Mouse (Mus musculus) neural tube, embryonic 15.5 days (tissue): ENCODE measurements around the gene Dph1. TPM values are rescaled to one million over a fixed set of nuclear protein-coding genes. Genes with fewer than 3 reads are reported as not detected.
"Not testable (repeated sequence)": the region's sequence is repeated elsewhere in the genome, so short reads cannot be mapped to it uniquely, and the experiment has no call there.

Source experiments
- ATAC-seq: fragments of 200-750 bp; cut with Nextera tagmentation; 2 replicates; pipeline ENCODE4 v1.8.0; 2017; ENCODE audit warnings: mild to moderate bottlenecking, moderate TSS enrichment, moderate library complexity; ENCODE audit not compliant: low FRiP score
- H3K27ac ChIP-seq: fragments of 300-500 bp; sonication (generic); replicated peaks from 2 replicates; pipeline ENCODE4 v1.5.1; 2015; ENCODE audit warnings: mild to moderate bottlenecking, inconsistent platforms
- H3K27me3 ChIP-seq: fragments of 300-500 bp; sonication (generic); replicated peaks from 2 replicates; pipeline ENCODE4 v1.6.1; 2015; ENCODE audit warnings: inconsistent platforms
- H3K36me3 ChIP-seq: fragments of 300-500 bp; sonication (generic); 2 replicates; pipeline ENCODE4 v1.6.1; 2015; ENCODE audit warnings: inconsistent platforms
- H3K4me1 ChIP-seq: fragments of 300-500 bp; sonication (generic); 2 replicates; pipeline ENCODE4 v1.6.1; 2015; ENCODE audit warnings: inconsistent platforms
- H3K4me2 ChIP-seq: fragments of 300-500 bp; sonication (generic); 2 replicates; pipeline ENCODE4 v1.6.1; 2015; ENCODE audit warnings: inconsistent platforms, mild to moderate bottlenecking, moderate library complexity
- H3K4me3 ChIP-seq: fragments of 300-500 bp; sonication (generic); replicated peaks from 2 replicates; pipeline ENCODE4 v1.5.1; 2015; ENCODE audit warnings: mild to moderate bottlenecking, inconsistent platforms
- H3K9ac ChIP-seq: fragments of 300-500 bp; sonication (generic); replicated peaks from 2 replicates; pipeline ENCODE4 v1.6.1; 2015; ENCODE audit warnings: mild to moderate bottlenecking, inconsistent platforms
- H3K9me3 ChIP-seq: fragments of 300-500 bp; sonication (generic); replicated peaks from 2 replicates; pipeline ENCODE4 v1.6.1; 2016; ENCODE audit warnings: inconsistent platforms
- WGBS: fragments of 180-500 bp; shearing (Covaris S2); methylation state at CpG from one replicate; pipeline ENCODE4 v1.1.7; 2015; ENCODE audit warnings: mixed read lengths; 5-methylcytosine and 5-hydroxymethylcytosine counted together
- polyA plus RNA-seq: library from polyadenylated mRNA; unstranded; fragments of >200 nt; fragmentation: Nextera tagmentation; extraction: Ambion mirVana; gene quantifications from 2 replicates; pipeline ENCODE4 v1.2.1, GENCODE M21; 2015

The Dph1 gene
- polyA plus RNA-seq, 1 experiment from 2014 or later = 13.8 TPM

GRCm38 (mm10) chr11:75190371-75190724 lies 693 bp downstream of the Dph1 start:
- H3K27ac ChIP-seq = 0 out of 2 replicates have a peak overlapping the region, but pooled peaks have one; percentile 24
- ATAC-seq = peak; percentile 84
- H3K36me3 ChIP-seq = no peaks in the 10 kb centered on the region
- H3K4me2 ChIP-seq = peak overlapping the region; percentile 88
- H3K4me3 ChIP-seq = peak overlapping the region; percentile 81
- peak overlapping the region; percentile 73 for H3K9ac ChIP-seq
- H3K9me3 ChIP-seq = no peaks in the 10 kb centered on the region
- under 1% methylated on average over 24 of the region's 24 CpGs for WGBS
- H3K27me3 ChIP-seq = peaks cover 33% of the 10 kb centered on the region
- peaks cover 56% of the 10 kb centered on the region for H3K4me1 ChIP-seq

- peak; percentile 14 for ATAC-seq
- H3K4me1 ChIP-seq = peaks cover 56% of the 10 kb centered on the region
- WGBS = under 1% methylated on average over 22 of the region's 22 CpGs
- 0 out of 2 replicates have a peak overlapping the region, but pooled peaks have one; percentile 24 for H3K27ac ChIP-seq
- no peaks in the 10 kb centered on the region for H3K36me3 ChIP-seq
- H3K9ac ChIP-seq = peak overlapping the region; percentile 73
- peak overlapping the region; percentile 81 for H3K4me3 ChIP-seq
- no peaks in the 10 kb centered on the region for H3K9me3 ChIP-seq
- peaks cover 28% of the 10 kb centered on the region for H3K27me3 ChIP-seq
- H3K4me2 ChIP-seq = peak overlapping the region; percentile 88
These were observed 1.2 kb downstream of the Dph1 start for GRCm38 (mm10) chr11:75189713-75190370.

- no peak overlapping the region for H3K4me3 ChIP-seq
- H3K27ac ChIP-seq = no peak overlapping the region
- peaks cover 31% of the 10 kb centered on the region for H3K4me1 ChIP-seq
- H3K36me3 ChIP-seq = peaks cover 30% of the 10 kb centered on the region; the same call in 1 of the 2 replicates
- H3K27me3 ChIP-seq = no peaks in the 10 kb centered on the region
- no peak overlapping the region for H3K9ac ChIP-seq
- no peak for ATAC-seq
- H3K9me3 ChIP-seq = no peaks in the 10 kb centered on the region
- WGBS = 54% methylated on average over 1 of the region's 2 CpGs
- no peak overlapping the region for H3K4me2 ChIP-seq
These were observed 6.1 kb downstream of the Dph1 start for GRCm38 (mm10) chr11:75184986-75185385.

- no peaks in the 10 kb centered on the region for H3K9me3 ChIP-seq
- H3K4me1 ChIP-seq = peaks cover 30% of the 10 kb centered on the region
- no peak overlapping the region for H3K27ac ChIP-seq
- no peak for ATAC-seq
- no peak overlapping the region for H3K4me2 ChIP-seq
- H3K36me3 ChIP-seq = peaks cover 30% of the 10 kb centered on the region; the same call in 1 of the 2 replicates
- WGBS = 92% methylated on average over 5 of the region's 5 CpGs
- H3K27me3 ChIP-seq = no peaks in the 10 kb centered on the region
- H3K4me3 ChIP-seq = no peak overlapping the region
- no peak overlapping the region for H3K9ac ChIP-seq
These were observed 6.5 kb downstream of the Dph1 start for GRCm38 (mm10) chr11:75184573-75184972.

- WGBS = 82% methylated on average over 2 of the region's 2 CpGs
- Histone ChIP-seq H3K36me3 (peaks cover 30% of the 10 kb centered on the region; the same call in 1 of the 2 replicates), H3K4me2 (no peak overlapping the region), H3K27me3 (no peaks in the 10 kb centered on the region), H3K27ac (no peak overlapping the region), H3K4me3 (no peak overlapping the region), H3K9ac (no peak overlapping the region), H3K4me1 (peaks cover 29% of the 10 kb centered on the region), H3K9me3 (no peaks in the 10 kb centered on the region)
- no peak for ATAC-seq
These were observed 7.0 kb downstream of the Dph1 start for GRCm38 (mm10) chr11:75183917-75184570.

- Histone ChIP-seq H3K4me3 (peak within 1 kb of the TSS; percentile 64), H3K27me3 (no peaks in the 10 kb centered on the region), H3K4me2 (peak within 1 kb of the TSS; percentile 87), H3K36me3 (peaks cover 32% of the 10 kb centered on the region; the same call in 1 of the 2 replicates), H3K9ac (peak within 1 kb of the TSS; percentile 79), H3K4me1 (peaks cover 36% of the 10 kb centered on the region), H3K27ac (peak within 1 kb of the TSS; percentile 91), H3K9me3 (no peaks in the 10 kb centered on the region)
- peak; percentile 93 for ATAC-seq
- under 1% methylated on average over 33 of the region's 33 CpGs for WGBS
These were observed 12.3 kb downstream of the Dph1 start, which contains the start of gene Ovca2 for GRCm38 (mm10) chr11:75178672-75179208. Gene Ovca2, minus strand, starts transcription at chr11:75178835.

- Histone ChIP-seq H3K4me2 (peak overlapping the region; percentile 87), H3K36me3 (peaks cover 25% of the 10 kb centered on the region; the same call in 1 of the 2 replicates), H3K27me3 (no peaks in the 10 kb centered on the region), H3K4me1 (peaks cover 37% of the 10 kb centered on the region), H3K9me3 (no peaks in the 10 kb centered on the region), H3K9ac (peak overlapping the region; percentile 79), H3K4me3 (peak overlapping the region; percentile 64), H3K27ac (peak overlapping the region; percentile 91)
- ATAC-seq = no peak
- WGBS = 55% methylated on average over 12 of the region's 12 CpGs
These were observed 13.0 kb downstream of the Dph1 start for GRCm38 (mm10) chr11:75178011-75178410.

GRCm38 (mm10) chr11:75174574-75174973 lies 16.5 kb downstream of the Dph1 start:
- not testable (repeated sequence) for H3K9me3 ChIP-seq, H3K4me3 ChIP-seq, H3K27ac ChIP-seq, ATAC-seq, H3K36me3 ChIP-seq, H3K9ac ChIP-seq, H3K27me3 ChIP-seq
- WGBS = 67% methylated on average over 6 of the region's 6 CpGs
- H3K4me2 ChIP-seq = peak overlapping the region; percentile 99
- H3K4me1 ChIP-seq = peaks cover 67% of the 10 kb centered on the region

- WGBS = 3% methylated on average over 15 of the region's 15 CpGs
- Histone ChIP-seq H3K4me2 (peak overlapping the region; percentile 99), H3K27ac (peak overlapping the region; percentile 91), H3K9ac (peak overlapping the region; percentile 60), H3K27me3 (peaks cover 5% of the 10 kb centered on the region; the same call in 1 of the 2 replicates), H3K36me3 (0 out of 2 replicates have a peak, but pooled peaks cover 3% of the 10 kb centered on the region), H3K4me3 (peak overlapping the region; percentile 74), H3K4me1 (peaks cover 68% of the 10 kb centered on the region), H3K9me3 (no peaks in the 10 kb centered on the region)
- ATAC-seq = no peak
These were observed 17.3 kb downstream of the Dph1 start for GRCm38 (mm10) chr11:75173799-75174165.

- Histone ChIP-seq H3K4me2 (peak overlapping the region; percentile 99), H3K4me3 (peak overlapping the region; percentile 74), H3K9me3 (no peaks in the 10 kb centered on the region), H3K9ac (peak overlapping the region; percentile 60), H3K36me3 (0 out of 2 replicates have a peak, but pooled peaks cover 3% of the 10 kb centered on the region), H3K27ac (peak overlapping the region; percentile 91), H3K27me3 (peaks cover 9% of the 10 kb centered on the region; the same call in 1 of the 2 replicates), H3K4me1 (peaks cover 72% of the 10 kb centered on the region)
- peak; percentile 51 for ATAC-seq
- WGBS = under 1% methylated on average over 65 of the region's 71 CpGs
These were observed 17.8 kb downstream of the Dph1 start for GRCm38 (mm10) chr11:75173095-75173798.
